Mouse (Mus musculus): ENCODE data around the gene Plcd3.

DNA sequence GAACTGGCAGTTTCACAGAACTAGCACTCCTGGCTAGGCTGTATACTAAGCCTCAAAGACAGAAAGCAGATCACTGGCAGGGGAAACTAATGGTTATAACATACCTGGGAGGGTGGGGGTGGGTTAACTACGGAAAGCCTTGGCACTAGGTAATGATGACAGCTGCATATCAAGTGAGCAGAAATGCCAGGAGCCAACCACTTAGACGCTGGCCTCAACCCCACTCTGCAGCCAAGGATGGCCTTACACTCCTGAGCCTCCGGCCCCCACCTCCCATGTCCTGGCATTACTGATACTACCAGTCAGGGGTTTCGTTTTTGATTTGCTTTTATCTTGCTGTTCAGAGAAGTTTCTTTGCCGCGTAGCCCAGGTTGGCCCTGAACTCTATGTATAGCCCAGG is 5.7 kb downstream of the Plcd3 start:
- TF ChIP-seq CTCF (IDR thresholded peaks at IDR 0.05) = no peak
- TF ChIP-seq EP300 (IDR thresholded peaks at IDR 0.05) = no peak
